Mouse (Mus musculus) right cerebral cortex, postnatal 4 days (tissue): Measurements from ENCODE around the gene Gcgr.
"Not testable (repeated sequence)": the region's sequence is repeated elsewhere in the genome, so short reads cannot be mapped to it uniquely, and the experiment has no call there.

ENCODE experiments used
- DNase-seq: peaks from one replicate; pipeline ENCODE4 v3.0.0-alpha.2; 2022

Gcgr gene

GRCm38 (mm10) chr11:120507611-120508289 lies 22.7 kb upstream of the Gcgr start:
- DNase-seq: no peak

GRCm38 (mm10) chr11:120508290-120508870 lies 22.1 kb upstream of the Gcgr start:
- no peak for DNase-seq

- no peak for DNase-seq
These were observed 20.6 kb upstream of the Gcgr start for GRCm38 (mm10) chr11:120509940-120510339.

GRCm38 (mm10) chr11:120510375-120511030 lies 20.0 kb upstream of the Gcgr start:
- no peak for DNase-seq

GRCm38 (mm10) chr11:120512790-120513453 lies 17.6 kb upstream of the Gcgr start:
- no peak for DNase-seq

GRCm38 (mm10) chr11:120514262-120514661 lies 16.2 kb upstream of the Gcgr start:
- not testable (repeated sequence) for DNase-seq

GRCm38 (mm10) chr11:120515611-120516010 lies 14.9 kb upstream of the Gcgr start:
- peak; percentile 88 for DNase-seq

GRCm38 (mm10) chr11:120517147-120517546 lies 13.4 kb upstream of the Gcgr start:
- no peak for DNase-seq

GRCm38 (mm10) chr11:120518027-120518426 lies 12.5 kb upstream of the Gcgr start:
- no peak for DNase-seq

GRCm38 (mm10) chr11:120518558-120518957 lies 11.9 kb upstream of the Gcgr start:
- no peak for DNase-seq

GRCm38 (mm10) chr11:120519738-120520137 lies 10.8 kb upstream of the Gcgr start:
- no peak for DNase-seq

- no peak for DNase-seq
These were observed 10.0 kb upstream of the Gcgr start for GRCm38 (mm10) chr11:120520498-120520897.

GRCm38 (mm10) chr11:120520967-120521540 lies 9.4 kb upstream of the Gcgr start:
- no peak for DNase-seq

- DNase-seq: no peak
These were observed 7.9 kb upstream of the Gcgr start for GRCm38 (mm10) chr11:120522581-120522980.

- DNase-seq: no peak
These were observed 4.5 kb upstream of the Gcgr start for GRCm38 (mm10) chr11:120525959-120526358.

GRCm38 (mm10) chr11:120527690-120528354 lies 2.7 kb upstream of the Gcgr start:
- no peak for DNase-seq

GRCm38 (mm10) chr11:120528903-120529302 lies 1.6 kb upstream of the Gcgr start:
- no peak for DNase-seq

- DNase-seq: no peak
These were observed 1.1 kb downstream of the Gcgr start for GRCm38 (mm10) chr11:120531646-120532045.

GRCm38 (mm10) chr11:120534093-120534492 lies 3.6 kb downstream of the Gcgr start:
- DNase-seq: no peak

GRCm38 (mm10) chr11:120535145-120535544 lies 4.6 kb downstream of the Gcgr start:
- no peak for DNase-seq

- DNase-seq: no peak
These were observed 5.3 kb downstream of the Gcgr start for GRCm38 (mm10) chr11:120535804-120536203.

- DNase-seq: no peak
These were observed 8.0 kb downstream of the Gcgr start for GRCm38 (mm10) chr11:120538485-120538884.

GRCm38 (mm10) chr11:120538955-120539284 lies 8.4 kb downstream of the Gcgr start:
- DNase-seq: no peak
